In genomic region chr5:147319653-147320052, GRCm38 (mm10) we compare ENCODE assay signal across 9 mouse cellular contexts. TPM values are rescaled to one million over a fixed set of nuclear protein-coding genes. Genes with fewer than 3 reads are reported as not detected.
DNase-seq lines count a peak whose midpoint lies in the region; ATAC-seq and TF ChIP-seq lines count a peak whose summit lies in the region.
"Had no signal": no experiment of that assay in that cellular context is flagged by ENCODE, and none has a peak within 500 bp of the region (broad histone marks: within the 10 kb centered on the region; RNA-seq: fewer than 3 reads in every experiment).

No protein-coding gene starts in this region.

- no peaks in the 10 kb centered on the region for H3K36me3 ChIP-seq in heart, embryonic 10.5 days
- no peaks in the 10 kb centered on the region for H3K36me3 ChIP-seq in forebrain, postnatal 0 days (ENCODE audit: insufficient read depth)
- H3K36me3 ChIP-seq: liver, embryonic 15.5 days had no signal

- no peaks in the 10 kb centered on the region for H3K9me3 ChIP-seq in heart, embryonic 10.5 days
- H3K9me3 ChIP-seq in forebrain, postnatal 0 days (ENCODE audit: low read length), result no peaks in the 10 kb centered on the region
- H3K9me3 ChIP-seq: liver, embryonic 15.5 days had no signal

- H3K27me3 ChIP-seq in heart, embryonic 10.5 days (ENCODE audit: insufficient read depth, poor library complexity, severe bottlenecking), result peaks cover 92% of the 10 kb centered on the region
- peaks cover 70% of the 10 kb centered on the region for H3K27me3 ChIP-seq in forebrain, postnatal 0 days (ENCODE audit: insufficient read depth, low read length)

- no peak overlapping the region for H3K27ac ChIP-seq in heart, embryonic 10.5 days
- H3K27ac ChIP-seq in forebrain, postnatal 0 days (ENCODE audit: low read depth, low read length), result no peak overlapping the region
- H3K27ac ChIP-seq: liver, embryonic 15.5 days had no signal

- DNase-seq in heart, adult 18-20 months, result peak; percentile 44 to 54
- no peak for DNase-seq in heart, embryonic 10.5 days (ENCODE audit: low spot score)
- DNase-seq in 3T3-L1 (ENCODE audit: low read depth, low spot score) (peak; percentile 90), R1 (ENCODE audit: low read depth, low spot score) (peak; percentile 78)
- DNase-seq in forebrain, postnatal 0 days, result peak; percentile 82
- DNase-seq in urinary bladder, postnatal 4 days (ENCODE audit: low spot score in 2 of 2), result no peak
- DNase-seq in frontal cortex, postnatal 14 days (ENCODE audit: low spot score in 2 of 2), result no peak

- H3K4me3 ChIP-seq in heart, embryonic 10.5 days, result no peak overlapping the region
- H3K4me3 ChIP-seq in forebrain, postnatal 0 days (ENCODE audit: low read depth, low read length), result no peak overlapping the region
- H3K4me3 ChIP-seq: liver, embryonic 15.5 days had no signal

- H3K9ac ChIP-seq in forebrain, postnatal 0 days, result no peak overlapping the region
- H3K9ac ChIP-seq: liver, embryonic 15.5 days had no signal

- peak; percentile 78 for ATAC-seq in forebrain, postnatal 0 days
- ATAC-seq in megakaryocyte, adult 5-6 weeks (ENCODE audit: poor library complexity, severe bottlenecking), result peak; percentile 80

- no peak overlapping the region for H3K4me2 ChIP-seq in forebrain, postnatal 0 days (ENCODE audit: low read depth)
- H3K4me2 ChIP-seq: liver, embryonic 15.5 days had no signal

- peak; percentile 92 for TF ChIP-seq CTCF in forebrain, postnatal 0 days (IDR thresholded peaks at IDR 0.05; ENCODE audit: low read depth)

- H3K4me1 ChIP-seq in heart, embryonic 10.5 days, result peaks cover 10% of the 10 kb centered on the region
- no peaks in the 10 kb centered on the region for H3K4me1 ChIP-seq in forebrain, postnatal 0 days (ENCODE audit: insufficient read depth)

RNA-seq across cellular contexts. Expression of gene Urad, which starts 2.6 kb away (rescaled TPM):
- not detected for total RNA-seq in heart, adult 18-20 months (2021)
- not detected in 2 replicates for polyA plus RNA-seq in heart, embryonic 10.5 days (2016; fragmentation: Nextera tagmentation; extraction: Ambion mirVana)
- not detected in 2 replicates for total RNA-seq in forebrain, postnatal 0 days (2014; rRNA removed)
- polyA plus RNA-seq in forebrain, postnatal 0 days (2015; fragmentation: Nextera tagmentation; extraction: Ambion mirVana), result not detected in 2 replicates
- total RNA-seq in megakaryocyte, adult 5-6 weeks (2015), result not detected in 2 replicates
- not detected in 2 replicates for total RNA-seq in megakaryocyte, adult 5-6 weeks (2017)

RNA-seq across cellular contexts. Expression of gene Cdx2, which starts 12.6 kb away (rescaled TPM):
- not detected for total RNA-seq in heart, adult 18-20 months (2021)
- not detected in 2 replicates for polyA plus RNA-seq in heart, embryonic 10.5 days (2016; fragmentation: Nextera tagmentation; extraction: Ambion mirVana)
- total RNA-seq in forebrain, postnatal 0 days (2014; rRNA removed), result not detected in 2 replicates
- polyA plus RNA-seq in forebrain, postnatal 0 days (2015; fragmentation: Nextera tagmentation; extraction: Ambion mirVana), result not detected in 2 replicates
- not detected in 2 replicates for total RNA-seq in megakaryocyte, adult 5-6 weeks (2015)
- not detected in 2 replicates for total RNA-seq in megakaryocyte, adult 5-6 weeks (2017)
- polyA plus RNA-seq: liver, embryonic 15.5 days had no signal

RNA-seq across cellular contexts. Expression of gene Pdx1, which starts 49.9 kb away (rescaled TPM):
- total RNA-seq in heart, adult 18-20 months (2021), result not detected
- polyA plus RNA-seq in heart, embryonic 10.5 days (2016; fragmentation: Nextera tagmentation; extraction: Ambion mirVana), result 0.44 TPM in 1 of 2 replicates, not detected in the other
- not detected in 2 replicates for total RNA-seq in forebrain, postnatal 0 days (2014; rRNA removed)
- not detected in 2 replicates for polyA plus RNA-seq in forebrain, postnatal 0 days (2015; fragmentation: Nextera tagmentation; extraction: Ambion mirVana)
- not detected in 2 replicates for total RNA-seq in megakaryocyte, adult 5-6 weeks (2015)
- total RNA-seq in megakaryocyte, adult 5-6 weeks (2017), result not detected in 2 replicates
- polyA plus RNA-seq: liver, embryonic 15.5 days had no signal

Comparison
In these comparisons a context has a peak if more than half of its experiments do, and no peak if none do; other contexts are left out.
1. DNase-seq: peak in heart, adult 18-20 months (2 of 2), 3T3-L1 (single experiment), R1 (single experiment) and forebrain, postnatal 0 days (single experiment); none in heart, embryonic 10.5 days (single experiment), urinary bladder, postnatal 4 days (0 of 2) and frontal cortex, postnatal 14 days (0 of 2).